Mouse (Mus musculus): ENCODE results near the gene Prcd.

DNA sequence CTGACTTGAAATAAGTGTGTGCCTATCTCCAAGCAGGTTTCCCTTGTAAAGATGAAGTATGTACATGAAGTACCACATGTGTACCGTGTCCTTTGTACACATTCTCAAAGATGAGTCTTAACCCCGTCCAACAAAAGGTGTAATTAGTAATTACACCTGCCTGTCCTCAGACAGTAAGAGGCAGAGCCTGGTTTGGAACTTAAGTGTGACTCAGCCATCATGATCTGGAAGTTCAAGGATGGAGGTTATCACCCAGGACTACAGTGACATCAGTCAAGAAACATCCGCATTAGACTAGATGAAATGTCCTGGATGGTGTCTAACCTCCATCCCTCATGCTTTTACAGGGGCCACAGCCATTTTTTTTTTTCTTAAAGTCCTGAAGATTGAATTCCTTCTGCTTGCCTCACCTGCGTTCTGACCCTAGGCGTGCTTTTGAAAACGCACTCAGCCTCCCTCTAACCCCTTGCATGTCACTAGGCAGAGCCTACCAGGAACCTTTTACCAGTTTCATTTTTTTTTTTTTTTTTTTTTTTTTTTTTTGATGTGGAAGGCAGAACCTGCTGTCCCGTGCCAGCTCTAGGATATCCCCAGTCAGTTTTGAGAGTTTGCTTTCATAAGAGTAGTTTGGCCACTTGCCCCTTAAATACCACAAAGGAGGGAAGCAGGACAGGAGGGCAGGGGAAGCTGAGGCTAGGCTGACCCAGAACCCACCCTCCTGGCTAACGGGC, 24.5 kb downstream of the Prcd start:
- TF ChIP-seq POLR2A (IDR thresholded peaks at IDR 0.05; ENCODE audit: borderline replicate concordance, low read depth, low read length), result no peak
- TF ChIP-seq CTCF (IDR thresholded peaks at IDR 0.05; ENCODE audit: low read depth, low read length), result no peak

All from bone marrow macrophage, adult 2 months (primary cell).